Mouse (Mus musculus) spleen, adult 12 weeks (tissue): Measurements from ENCODE around the gene Psmc3ip.
"Not testable (repeated sequence)": the region's sequence is repeated elsewhere in the genome, so short reads cannot be mapped to it uniquely, and the experiment has no call there.

Experiments
- DNase-seq: peaks from one replicate; pipeline ENCODE4 v3.0.0; 2022; ENCODE audit warnings: low spot score

Gene Psmc3ip

GRCm38 (mm10) chr11:101095314-101096024 is at the start of gene Psmc3ip:
Gene Psmc3ip (minus strand): TSS chr11:101095436.
- peak; percentile 89 for DNase-seq

GRCm38 (mm10) chr11:101143338-101144225 is 48.3 kb upstream of the Psmc3ip start:
- peak; percentile 34 for DNase-seq

- DNase-seq, result no peak
These were observed 47.2 kb upstream of the Psmc3ip start for GRCm38 (mm10) chr11:101142215-101142967.

- no peak for DNase-seq
These were observed 45.9 kb upstream of the Psmc3ip start for GRCm38 (mm10) chr11:101141088-101141487.

- no peak for DNase-seq
These were observed 45.1 kb upstream of the Psmc3ip start for GRCm38 (mm10) chr11:101140164-101140819.

- no peak for DNase-seq
These were observed 43.4 kb upstream of the Psmc3ip start for GRCm38 (mm10) chr11:101138536-101139181.

GRCm38 (mm10) chr11:101137000-101137399 is 41.8 kb upstream of the Psmc3ip start:
- DNase-seq, result no peak

- DNase-seq, result no peak
These were observed 39.1 kb upstream of the Psmc3ip start for GRCm38 (mm10) chr11:101134217-101134865.

GRCm38 (mm10) chr11:101133037-101133436 is 37.8 kb upstream of the Psmc3ip start:
- no peak for DNase-seq

- DNase-seq, result no peak
These were observed 36.5 kb upstream of the Psmc3ip start for GRCm38 (mm10) chr11:101131701-101132100.

- no peak for DNase-seq
These were observed 36.0 kb upstream of the Psmc3ip start for GRCm38 (mm10) chr11:101131187-101131586.

GRCm38 (mm10) chr11:101130056-101130756 is 35.0 kb upstream of the Psmc3ip start:
- no peak for DNase-seq

GRCm38 (mm10) chr11:101128996-101129577 is 33.9 kb upstream of the Psmc3ip start:
- DNase-seq, result no peak

GRCm38 (mm10) chr11:101127075-101127474 is 31.8 kb upstream of the Psmc3ip start:
- no peak for DNase-seq

GRCm38 (mm10) chr11:101125008-101125407 is 29.8 kb upstream of the Psmc3ip start:
- DNase-seq, result not testable (repeated sequence)

- DNase-seq, result not testable (repeated sequence)
These were observed 29.3 kb upstream of the Psmc3ip start for GRCm38 (mm10) chr11:101124494-101124893.

GRCm38 (mm10) chr11:101120545-101121188 is 25.4 kb upstream of the Psmc3ip start:
- DNase-seq, result no peak

- peak; percentile 99 for DNase-seq
These were observed 24.7 kb upstream of the Psmc3ip start, which contains the start of the genes Retreg3 and Tubg1 for GRCm38 (mm10) chr11:101119761-101120544. Gene Retreg3 (minus strand): TSS chr11:101119893. Gene Tubg1 (plus strand): TSS chr11:101119938.
